ENCODE assay signal across 16 mouse cellular contexts in the genomic region with DNA sequence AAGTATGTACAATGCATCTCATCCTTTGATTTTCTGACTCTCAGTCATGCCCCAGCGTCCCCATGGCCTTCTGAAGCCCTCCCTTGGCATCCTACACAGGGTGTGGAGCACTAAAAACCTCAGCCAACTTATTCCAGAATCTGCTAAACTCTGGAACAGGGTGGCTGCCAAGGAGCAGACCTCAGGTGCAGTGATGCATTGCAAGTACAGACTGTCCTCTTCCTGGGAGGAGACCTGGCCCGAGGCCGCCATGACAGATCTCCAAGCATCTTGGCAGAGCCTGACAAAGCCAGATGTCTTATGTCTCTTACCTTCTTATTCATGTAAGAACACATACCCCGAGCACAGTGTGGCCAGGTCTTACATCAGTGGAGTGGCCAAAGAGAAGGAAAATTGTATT.
DNase-seq lines count a peak whose midpoint lies in the region; TF ChIP-seq lines count a peak whose summit lies in the region.
"Had no signal": no experiment of that assay in that cellular context is flagged by ENCODE, and none has a peak within 500 bp of the region (broad histone marks: within the 10 kb centered on the region; RNA-seq: fewer than 3 reads in every experiment).

No protein-coding gene starts in this region.

- no peak overlapping the region for H3K9ac ChIP-seq in heart, adult 2 months (ENCODE audit: low read depth, low read length)
- H3K9ac ChIP-seq: heart, embryonic 15.5 days; liver, embryonic 13.5 days; lung, embryonic 15.5 days had no signal

- peak; percentile 88 for DNase-seq in heart, adult 11 months
- DNase-seq in heart, adult 2 months: no peak
- peak; percentile 52 for DNase-seq in urinary bladder, postnatal 14 days (ENCODE audit: low spot score)
- DNase-seq in urinary bladder, postnatal 36 days (ENCODE audit: low spot score in 2 of 2): no peak
- DNase-seq in fat pad, adult 2 months (ENCODE audit: extremely low read depth, low read depth, low spot score): peak; percentile 57
- no peak for DNase-seq in B cell, adult 2 months
- no peak for DNase-seq in adrenal gland, adult 18-20 months (ENCODE audit: low spot score in 2 of 2)
- DNase-seq: adrenal gland, postnatal 25 days; heart, adult 18-20 months; liver, embryonic 13.5 days; thymus, postnatal 25 days had no signal

- no peaks in the 10 kb centered on the region for H3K79me2 ChIP-seq in heart, adult 2 months (replicated peaks; ENCODE audit: control insufficient read depth, insufficient read depth, low read length)

- WGBS in heart, adult 2 months: 67% methylated on average over 4 of the region's 4 CpGs

- H3K4me1 ChIP-seq in heart, adult 2 months (ENCODE audit: control insufficient read depth, insufficient read depth, low read length): no peaks in the 10 kb centered on the region
- H3K4me1 ChIP-seq: heart, embryonic 15.5 days; liver, embryonic 13.5 days; lung, embryonic 15.5 days had no signal

- no peak for TF ChIP-seq EP300 in heart, adult 2 months (IDR thresholded peaks at IDR 0.05; ENCODE audit: insufficient read depth, low read depth, low read length)

- no peak for TF ChIP-seq POLR2A in heart, adult 2 months (IDR thresholded peaks at IDR 0.05; ENCODE audit: insufficient read depth, low read depth, low read length)

- H3K36me3 ChIP-seq in heart, adult 2 months (ENCODE audit: control insufficient read depth, insufficient read depth, low read length): no peaks in the 10 kb centered on the region
- H3K36me3 ChIP-seq: heart, embryonic 15.5 days; limb, embryonic 10.5 days; liver, embryonic 13.5 days; lung, embryonic 15.5 days had no signal

- TF ChIP-seq CTCF in heart, adult 2 months (IDR thresholded peaks at IDR 0.05): no peak

- no peak overlapping the region for H3K4me3 ChIP-seq in heart, adult 2 months
- H3K4me3 ChIP-seq: heart, embryonic 15.5 days; layer of hippocampus, adult 2 months; limb, embryonic 10.5 days; liver, embryonic 13.5 days; lung, embryonic 15.5 days had no signal

- no peaks in the 10 kb centered on the region; the same call in 1 of the 2 replicates for H3K27me3 ChIP-seq in heart, adult 2 months (ENCODE audit: control insufficient read depth, insufficient read depth, low read length)
- H3K27me3 ChIP-seq: liver, embryonic 13.5 days; lung, embryonic 15.5 days had no signal

- H3K27ac ChIP-seq in heart, adult 2 months: no peak overlapping the region
- H3K27ac ChIP-seq: heart, embryonic 15.5 days; layer of hippocampus, adult 2 months; limb, embryonic 10.5 days; liver, embryonic 13.5 days; lung, embryonic 15.5 days; stomach, postnatal 0 days had no signal

- intact Hi-C loops in heart, adult 2 months (cut with DNase I): no loop called here

Comparison
In these comparisons a context has a peak if more than half of its experiments do, and no peak if none do; other contexts are left out.
1. DNase-seq: peak in heart, adult 11 months (single experiment), urinary bladder, postnatal 14 days (single experiment) and fat pad, adult 2 months (single experiment); none in heart, adult 2 months (0 of 2), urinary bladder, postnatal 36 days (0 of 2), B cell, adult 2 months (0 of 2) and adrenal gland, adult 18-20 months (0 of 2).